Mouse (Mus musculus) gastrocnemius, adult 2 months (tissue): ENCODE results near the gene Gapvd1. TPM values are rescaled to one million over a fixed set of nuclear protein-coding genes. Genes with fewer than 3 reads are reported as not detected.
A peak's percentile ranks its signal among the peaks of the same experiment; 100 is the strongest.
"Not testable (repeated sequence)": the region's sequence is repeated elsewhere in the genome, so short reads cannot be mapped to it uniquely, and the experiment has no call there.

Source experiments
- DNase-seq: peaks from one replicate; pipeline ENCODE4 v3.0.0; 2022
- H3K27ac ChIP-seq: fragments of 200-600 bp; 2 replicates; pipeline ENCODE4 v1.8.1; 2022; ENCODE audit warnings: mild to moderate bottlenecking
- H3K4me3 ChIP-seq: fragments of 200-600 bp; 2 replicates; pipeline ENCODE4 v1.8.1; 2022; ENCODE audit warnings: mild to moderate bottlenecking, moderate library complexity
- CTCF ChIP-seq: fragments of 200-600 bp; IDR thresholded peaks from 2 replicates; pipeline ENCODE4 v1.8.1; 2022; ENCODE audit warnings: antibody characterized with exemption, mild to moderate bottlenecking, moderate library complexity
- intact Hi-C: fragments of 180-260 bp; cut with DNase I; formaldehyde crosslinking; loops from one replicate; pipeline ENCODE4 v1.15.1; 2025
- total RNA-seq, 2 experiments: library from RNA; stranded (reverse); gene quantifications; 2 replicates each; pipeline ENCODE4 v1.2.3; 2021

Gapvd1 gene
- total RNA-seq, 2 experiments from 2014 or later = 34.0 to 35.5 TPM

GRCm38 (mm10) chr2:34762872-34763271 is 7.8 kb upstream of the Gapvd1 start:
- H3K4me3 ChIP-seq = no peak overlapping the region
- TF ChIP-seq CTCF = no peak
- intact Hi-C loops = no loop called here

GRCm38 (mm10) chr2:34762174-34762573 is 7.1 kb upstream of the Gapvd1 start:
- intact Hi-C loops = no loop called here
- no peak for DNase-seq
- H3K4me3 ChIP-seq = no peak overlapping the region
- no peak overlapping the region for H3K27ac ChIP-seq
- TF ChIP-seq CTCF = no peak

More at GRCm38 (mm10) chr2:34762872-34763271, 7.8 kb upstream of the Gapvd1 start:
- no peak for DNase-seq
- no peak overlapping the region for H3K27ac ChIP-seq

- H3K4me3 ChIP-seq, H3K27ac ChIP-seq, DNase-seq, intact Hi-C loops: not testable (repeated sequence)
Measured at GRCm38 (mm10) chr2:34761272-34761671, 6.2 kb upstream of the Gapvd1 start.

GRCm38 (mm10) chr2:34757341-34757740 is 2.3 kb upstream of the Gapvd1 start:
- no peak for TF ChIP-seq CTCF
- intact Hi-C loops = no loop called here
- Histone ChIP-seq H3K27ac (no peak overlapping the region), H3K4me3 (no peak overlapping the region)
- DNase-seq = no peak

- H3K27ac ChIP-seq = peak overlapping the region; percentile 96
- TF ChIP-seq CTCF = peak; percentile 21; the same call in 1 of the 2 replicates
- DNase-seq = peak; percentile 96
- peak overlapping the region; percentile 86 for H3K4me3 ChIP-seq
- intact Hi-C loops = loop anchor here (1.0 kb wide), 1 partner anchor 17 kb away; the partner anchor contains the start of gene Hspa5
Measured at GRCm38 (mm10) chr2:34753811-34754550, 1.1 kb downstream of the Gapvd1 start.

- Histone ChIP-seq H3K4me3 (no peak overlapping the region), H3K27ac (no peak overlapping the region)
- DNase-seq = no peak
- intact Hi-C loops = no loop called here
- TF ChIP-seq CTCF = no peak
Measured at GRCm38 (mm10) chr2:34750245-34750644, 4.8 kb downstream of the Gapvd1 start.

GRCm38 (mm10) chr2:34748479-34748878 is 6.6 kb downstream of the Gapvd1 start:
- TF ChIP-seq CTCF = no peak
- no peak for DNase-seq
- intact Hi-C loops = no loop called here
- Histone ChIP-seq H3K27ac (no peak overlapping the region), H3K4me3 (no peak overlapping the region)

- Histone ChIP-seq H3K4me3 (no peak overlapping the region), H3K27ac (no peak overlapping the region)
- no peak for TF ChIP-seq CTCF
- intact Hi-C loops = no loop called here
- DNase-seq = no peak
Measured at GRCm38 (mm10) chr2:34745673-34746072, 9.4 kb downstream of the Gapvd1 start.

GRCm38 (mm10) chr2:34744476-34744875 is 10.6 kb downstream of the Gapvd1 start:
- no peak for TF ChIP-seq CTCF
- no peak for DNase-seq
- intact Hi-C loops = no loop called here
- no peak overlapping the region for H3K4me3 ChIP-seq
- no peak overlapping the region for H3K27ac ChIP-seq

GRCm38 (mm10) chr2:34742675-34743074 is 12.4 kb downstream of the Gapvd1 start:
- no peak overlapping the region for H3K4me3 ChIP-seq
- intact Hi-C loops = no loop called here
- no peak for DNase-seq
- H3K27ac ChIP-seq = no peak overlapping the region
- TF ChIP-seq CTCF = no peak

GRCm38 (mm10) chr2:34741390-34742159 is 13.5 kb downstream of the Gapvd1 start:
- intact Hi-C loops = no loop called here
- no peak for TF ChIP-seq CTCF
- H3K4me3 ChIP-seq = no peak overlapping the region
- DNase-seq = no peak
- H3K27ac ChIP-seq = no peak overlapping the region

GRCm38 (mm10) chr2:34739684-34740391 is 15.2 kb downstream of the Gapvd1 start:
- no peak for DNase-seq
- Histone ChIP-seq H3K27ac (no peak overlapping the region), H3K4me3 (no peak overlapping the region)
- TF ChIP-seq CTCF = no peak
- intact Hi-C loops = no loop called here

GRCm38 (mm10) chr2:34737911-34738310 is 17.1 kb downstream of the Gapvd1 start:
- intact Hi-C loops = no loop called here
- no peak for DNase-seq
- Histone ChIP-seq H3K27ac (no peak overlapping the region), H3K4me3 (no peak overlapping the region)
- TF ChIP-seq CTCF = no peak
